Mouse (Mus musculus) CD4-positive naive resting alpha-beta T cell, adult 57 days (primary cell): ENCODE data around the gene Efcab11. TPM values are rescaled to one million over a fixed set of nuclear protein-coding genes. Genes with fewer than 3 reads are reported as not detected.

Experiments
- total RNA-seq: library from RNA; stranded (reverse); gene quantifications from one replicate; pipeline ENCODE4 v1.2.4, GENCODE M21; 2023

Gene Efcab11
- 0.95 TPM for total RNA-seq

DNA sequence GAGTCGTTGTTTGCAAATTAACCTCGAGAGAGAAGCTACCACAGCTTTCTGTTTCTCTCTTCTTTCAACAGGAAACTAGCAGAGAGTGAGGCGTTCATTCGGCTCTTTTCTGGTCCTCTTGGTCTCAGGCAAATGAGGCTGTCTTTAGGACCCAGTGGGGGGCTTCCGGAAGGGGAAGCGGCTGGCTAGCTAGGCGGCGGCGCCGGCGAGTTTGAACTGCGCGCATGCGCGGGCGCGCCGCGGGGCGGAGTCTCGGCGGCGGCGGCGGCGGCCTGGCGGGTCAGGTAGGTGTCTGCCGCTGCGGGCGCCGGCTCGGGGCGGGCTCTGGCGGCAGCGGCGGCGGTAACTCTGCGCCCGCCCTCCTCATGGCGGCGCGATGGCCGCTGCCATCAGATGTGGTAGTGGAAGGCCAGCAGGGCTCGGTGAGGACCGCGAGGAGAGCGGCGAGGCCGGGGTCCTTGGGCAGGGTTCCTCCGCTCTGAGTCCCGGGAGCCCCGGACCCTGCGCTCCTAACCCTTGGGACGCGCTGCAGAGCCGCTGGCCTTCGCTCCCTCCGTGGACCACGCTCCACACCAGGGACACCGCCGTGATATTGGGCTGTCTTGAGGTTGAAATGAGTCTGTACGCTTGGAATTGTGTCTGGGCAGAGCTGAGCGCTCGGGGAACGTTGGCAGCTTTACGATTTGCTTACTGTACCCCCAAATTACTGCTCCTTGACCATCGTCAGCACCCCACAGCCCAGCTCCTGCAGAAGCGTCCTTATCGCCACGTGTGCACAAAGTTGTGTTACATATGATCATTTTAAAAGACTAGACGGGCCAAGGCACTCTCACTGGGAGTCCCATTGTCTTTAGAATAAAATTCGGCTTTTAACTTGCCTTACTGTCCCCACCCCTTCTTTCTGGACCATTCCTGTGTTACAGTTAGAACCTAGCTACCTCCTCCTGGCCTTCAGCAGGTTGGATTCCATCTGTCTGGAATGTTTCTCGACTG, at the start of gene Efcab11, which contains the start of gene Tdp1:
Gene Efcab11 (minus strand): TSS at position 171 of the 993 bp plus-strand sequence.
Gene Tdp1 (plus strand): TSS at position 249 of the 993 bp plus-strand sequence.

Other genes with a start within 250 kb of the Efcab11 start
- 25.8 TPM for gene Tdp1, start 78 bp upstream of the Efcab11 start, total RNA-seq
- gene Kcnk13, start 80.1 kb upstream of the Efcab11 start, total RNA-seq = 1.9 TPM
- 67.6 TPM for gene Psmc1, start 225.7 kb upstream of the Efcab11 start, total RNA-seq